Mouse (Mus musculus) lung, postnatal 0 days (tissue): ENCODE data around the gene Ifit1bl1. TPM values are rescaled to one million over a fixed set of nuclear protein-coding genes. Genes with fewer than 3 reads are reported as not detected.
A peak's percentile ranks its signal among the peaks of the same experiment; 100 is the strongest.

ENCODE experiments used
- ATAC-seq: fragments of 200-750 bp; cut with Nextera tagmentation; 2 replicates; pipeline ENCODE4 v1.8.0; 2017; ENCODE audit warnings: moderate library complexity
- DNase-seq: peaks from one replicate; pipeline ENCODE4 v3.0.0-alpha.2; 2016; ENCODE audit warnings: low spot score
- H3K27ac ChIP-seq: fragments of 300-500 bp; sonication (generic); 2 replicates; pipeline ENCODE4 v1.5.1; 2014; ENCODE audit warnings: antibody characterized with exemption, mild to moderate bottlenecking, low read length, mixed read lengths
- H3K27me3 ChIP-seq: fragments of 300-500 bp; sonication (generic); replicated peaks from 2 replicates; pipeline ENCODE4 v1.6.1; 2014; ENCODE audit warnings: low read length, mixed read lengths; ENCODE audit not compliant: insufficient read depth
- H3K36me3 ChIP-seq: fragments of 300-500 bp; sonication (generic); 2 replicates; pipeline ENCODE4 v1.6.1; 2014; ENCODE audit warnings: low read length, mixed read lengths; ENCODE audit not compliant: insufficient read depth
- H3K4me1 ChIP-seq: fragments of 300-500 bp; sonication (generic); 2 replicates; pipeline ENCODE4 v1.6.1; 2014; ENCODE audit warnings: antibody characterized with exemption, low read depth, low read length, mixed read lengths; ENCODE audit not compliant: insufficient read depth
- H3K4me2 ChIP-seq: fragments of 300-500 bp; sonication (generic); replicated peaks from 2 replicates; pipeline ENCODE4 v1.6.1; 2014; ENCODE audit warnings: low read depth, mild to moderate bottlenecking, low read length, moderate library complexity, mixed read lengths
- H3K4me3 ChIP-seq: fragments of 300-500 bp; sonication (generic); 2 replicates; pipeline ENCODE4 v1.5.1; 2014; ENCODE audit warnings: low read depth, low read length
- H3K9ac ChIP-seq: fragments of 300-500 bp; sonication (generic); replicated peaks from 2 replicates; pipeline ENCODE4 v1.6.1; 2014; ENCODE audit warnings: low read depth, mild to moderate bottlenecking
- H3K9me3 ChIP-seq: fragments of 300-500 bp; sonication (generic); 2 replicates; pipeline ENCODE4 v1.6.1; 2016; ENCODE audit warnings: low read length, mixed read lengths
- CTCF ChIP-seq: IDR thresholded peaks from 2 replicates; pipeline ENCODE4 v1.5.1; 2016; ENCODE audit warnings: antibody characterized with exemption, mild to moderate bottlenecking
- EP300 ChIP-seq: IDR thresholded peaks from 2 replicates; pipeline ENCODE4 v1.6.1; 2016; ENCODE audit warnings: antibody characterized with exemption, mild to moderate bottlenecking, control low read depth
- WGBS: fragments of 180-500 bp; shearing (Covaris S2); extraction: QIAGEN DNeasy Blood & Tissue Kit; methylation state at CpG from one replicate; pipeline ENCODE4 v1.1.7; 2014; 5-methylcytosine and 5-hydroxymethylcytosine counted together
- polyA plus RNA-seq: library from polyadenylated mRNA; unstranded; fragments of >200 nt; fragmentation: Nextera tagmentation; extraction: Ambion mirVana; gene quantifications from 2 replicates; pipeline ENCODE4 v1.2.1, GENCODE M21; 2015

Ifit1bl1 gene
- polyA plus RNA-seq, 1 experiment from 2014 or later: 1.1 TPM

DNA sequence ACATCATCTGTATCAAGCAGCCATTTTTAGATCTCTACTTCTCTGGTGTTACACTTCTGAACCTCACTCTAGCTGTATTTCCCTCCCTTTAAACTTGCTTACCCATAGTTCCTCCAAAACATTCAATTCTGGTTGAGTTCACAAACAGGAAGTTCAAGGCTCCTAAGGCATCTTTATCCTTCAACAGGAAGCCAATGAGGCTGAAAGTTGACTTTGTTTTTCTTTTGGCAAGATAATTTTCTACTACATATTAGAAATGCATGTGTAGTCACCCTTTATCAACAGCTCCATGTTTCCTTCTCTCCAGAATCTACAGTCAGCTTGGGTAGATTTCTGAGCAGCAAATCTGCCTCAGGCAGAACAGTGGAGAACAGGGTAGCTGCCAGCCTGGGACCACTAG, 39.2 kb downstream of the Ifit1bl1 start:
- no peaks in the 10 kb centered on the region for H3K4me1 ChIP-seq
- H3K27me3 ChIP-seq: no peaks in the 10 kb centered on the region
- DNase-seq: no peak
- H3K36me3 ChIP-seq: no peaks in the 10 kb centered on the region
- H3K9ac ChIP-seq: no peak overlapping the region
- TF ChIP-seq EP300: no peak
- no peak for TF ChIP-seq CTCF
- no peak overlapping the region for H3K4me2 ChIP-seq
- no peak overlapping the region for H3K27ac ChIP-seq
- no peak overlapping the region for H3K4me3 ChIP-seq
- ATAC-seq: no peak
- no peaks in the 10 kb centered on the region for H3K9me3 ChIP-seq

DNA sequence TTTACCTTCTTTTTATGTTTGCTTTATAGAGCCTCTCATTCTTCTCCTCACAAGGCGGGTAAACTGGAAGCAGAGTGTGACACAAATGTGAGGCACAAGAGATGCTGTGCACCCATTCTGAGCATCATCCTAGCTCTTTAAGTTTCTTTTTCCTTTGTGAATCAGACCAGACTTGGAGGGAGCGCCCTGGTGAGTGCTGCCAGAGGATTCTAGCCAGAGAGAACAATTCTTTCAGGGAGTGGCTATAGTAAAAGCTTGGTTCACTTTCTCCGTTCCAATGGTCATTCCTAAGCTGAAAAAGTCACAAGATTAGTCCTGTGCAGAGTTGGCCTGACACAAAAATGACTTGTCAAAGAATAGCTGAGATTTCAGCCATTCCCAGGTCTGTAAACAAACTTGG, 45.1 kb downstream of the Ifit1bl1 start:
- WGBS: 60% methylated on average over 3 of the region's 3 CpGs

GRCm38 (mm10) chr19:34554061-34554460, 47.7 kb downstream of the Ifit1bl1 start:
- Histone ChIP-seq H3K27ac (peak overlapping the region; percentile 48; the same call in 1 of the 2 replicates), H3K9ac (no peak overlapping the region), H3K4me1 (peaks cover 6% of the 10 kb centered on the region), H3K4me3 (no peak overlapping the region), H3K4me2 (no peak overlapping the region), H3K9me3 (no peaks in the 10 kb centered on the region; the same call in 1 of the 2 replicates), H3K36me3 (no peaks in the 10 kb centered on the region), H3K27me3 (no peaks in the 10 kb centered on the region)
- ATAC-seq (no peak), DNase-seq (no peak)
- TF ChIP-seq CTCF: no peak
- no peak for TF ChIP-seq EP300

More for the DNA sequence above, 45.1 kb downstream of the Ifit1bl1 start:
- TF ChIP-seq EP300 (no peak), CTCF (no peak)
- Histone ChIP-seq H3K27ac (no peak overlapping the region), H3K27me3 (no peaks in the 10 kb centered on the region), H3K36me3 (no peaks in the 10 kb centered on the region), H3K9ac (no peak overlapping the region), H3K4me2 (no peak overlapping the region), H3K9me3 (no peaks in the 10 kb centered on the region; the same call in 1 of the 2 replicates), H3K4me3 (no peak overlapping the region), H3K4me1 (peaks cover 6% of the 10 kb centered on the region)
- no peak for ATAC-seq
- DNase-seq: no peak

DNA sequence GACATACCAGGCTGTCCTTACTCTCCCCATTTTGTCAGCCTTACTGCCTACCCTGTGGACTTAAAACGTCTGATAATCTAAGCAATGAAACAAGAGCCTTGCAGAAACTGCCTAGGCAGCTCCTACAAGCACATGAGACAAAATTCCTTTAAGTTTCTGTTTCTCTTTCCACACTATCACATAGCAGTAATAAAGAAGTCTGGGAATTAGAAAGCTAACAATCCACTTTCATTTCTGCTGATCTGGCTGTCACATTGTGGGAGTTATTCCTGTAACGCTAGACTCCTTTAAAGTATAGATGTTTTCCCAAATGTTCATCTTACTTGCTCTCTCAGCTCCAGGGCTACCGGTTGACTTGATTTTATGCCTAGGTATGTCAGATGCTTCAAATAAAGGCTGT, 48.2 kb downstream of the Ifit1bl1 start:
- Histone ChIP-seq H3K9ac (no peak overlapping the region), H3K27ac (peak overlapping the region; percentile 48), H3K4me3 (no peak overlapping the region), H3K36me3 (no peaks in the 10 kb centered on the region), H3K27me3 (no peaks in the 10 kb centered on the region), H3K4me1 (peaks cover 6% of the 10 kb centered on the region), H3K9me3 (no peaks in the 10 kb centered on the region; the same call in 1 of the 2 replicates), H3K4me2 (peak overlapping the region; percentile 23; the same call in 1 of the 2 replicates)
- WGBS: 42% methylated on average over 3 of the region's 3 CpGs
- TF ChIP-seq CTCF (no peak), EP300 (no peak)
- ATAC-seq: no peak
- peak; percentile 32 for DNase-seq

- peak overlapping the region; percentile 48 for H3K27ac ChIP-seq
- no peaks in the 10 kb centered on the region for H3K36me3 ChIP-seq
- DNase-seq (peak; percentile 85), ATAC-seq (peak; percentile 43)
- TF ChIP-seq EP300: peak; percentile 73
- no peak for TF ChIP-seq CTCF
- H3K4me1 ChIP-seq: peaks cover 6% of the 10 kb centered on the region
- no peak overlapping the region for H3K4me3 ChIP-seq
- H3K9ac ChIP-seq: no peak overlapping the region
- H3K4me2 ChIP-seq: peak overlapping the region; percentile 23; the same call in 1 of the 2 replicates
- no peaks in the 10 kb centered on the region for H3K27me3 ChIP-seq
- WGBS: 24% methylated on average over 6 of the region's 6 CpGs
- H3K9me3 ChIP-seq: no peaks in the 10 kb centered on the region; the same call in 1 of the 2 replicates
Measured at GRCm38 (mm10) chr19:34553021-34553420, 48.7 kb downstream of the Ifit1bl1 start.

GRCm38 (mm10) chr19:34551981-34552380, 49.8 kb downstream of the Ifit1bl1 start:
- no peaks in the 10 kb centered on the region for H3K36me3 ChIP-seq
- peak; percentile 96 for TF ChIP-seq EP300
- no peak for TF ChIP-seq CTCF
- WGBS: 26% methylated on average over 5 of the region's 5 CpGs
- peak overlapping the region; percentile 17; the same call in 1 of the 2 replicates for H3K4me2 ChIP-seq
- H3K4me1 ChIP-seq: peaks cover 6% of the 10 kb centered on the region
- H3K4me3 ChIP-seq: no peak overlapping the region
- H3K9ac ChIP-seq: no peak overlapping the region
- peak overlapping the region; percentile 48 for H3K27ac ChIP-seq
- ATAC-seq (peak; percentile 53), DNase-seq (peak; percentile 73)
- no peaks in the 10 kb centered on the region; the same call in 1 of the 2 replicates for H3K9me3 ChIP-seq
- no peaks in the 10 kb centered on the region for H3K27me3 ChIP-seq
